Mouse (Mus musculus) cerebellum, postnatal 10 days (tissue): ENCODE data around the gene Hspa1l.
"Not testable (repeated sequence)": the region's sequence is repeated elsewhere in the genome, so short reads cannot be mapped to it uniquely, and the experiment has no call there.

ENCODE experiments used
- DNase-seq, 2 experiments: peaks; one replicate each; pipeline ENCODE4 v3.0.0; 2021; ENCODE audit warnings: mixed read lengths in 2 of 2

The Hspa1l gene

DNA sequence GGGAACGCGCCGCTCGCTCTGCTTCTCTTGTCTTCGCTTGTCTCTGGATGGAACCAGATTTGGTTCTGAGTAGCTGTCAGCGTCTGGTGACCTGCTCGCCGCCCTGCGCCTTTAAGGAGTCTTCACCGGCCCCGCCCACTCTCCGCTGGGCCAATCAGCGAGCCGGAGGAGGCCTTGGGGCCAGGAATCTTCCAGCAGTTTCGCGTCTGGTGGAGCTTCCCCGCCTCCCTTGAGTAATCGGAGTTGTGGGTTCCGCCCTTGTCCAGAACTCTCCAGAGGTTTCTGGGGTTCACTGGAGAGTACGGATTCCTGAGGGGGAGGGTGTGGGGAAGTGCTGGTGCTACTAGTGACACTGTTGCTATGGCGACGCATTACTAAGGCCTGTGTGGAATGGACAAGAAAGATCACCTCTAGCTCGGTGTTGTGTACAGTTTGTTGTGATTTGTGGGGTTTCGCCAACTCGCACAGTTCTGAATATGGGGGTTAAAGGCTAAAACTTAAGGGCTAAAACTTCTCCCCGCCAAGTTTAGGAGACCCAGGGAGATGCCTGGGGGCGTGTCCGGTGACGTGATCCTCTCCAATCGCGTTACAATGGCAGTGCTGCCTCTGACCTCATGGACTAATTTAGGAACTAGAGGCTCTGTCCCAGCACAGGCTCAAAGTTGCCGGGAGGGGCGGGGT, at the start of gene Hspa1l, which contains the start of gene Hspa1a:
Hspa1l (plus strand) TSS at position 635 of the 681 bp plus-strand sequence.
Hspa1a (minus strand) TSS at position 88 of the 681 bp plus-strand sequence.
- DNase-seq = peak; percentile 77 to 78

DNA sequence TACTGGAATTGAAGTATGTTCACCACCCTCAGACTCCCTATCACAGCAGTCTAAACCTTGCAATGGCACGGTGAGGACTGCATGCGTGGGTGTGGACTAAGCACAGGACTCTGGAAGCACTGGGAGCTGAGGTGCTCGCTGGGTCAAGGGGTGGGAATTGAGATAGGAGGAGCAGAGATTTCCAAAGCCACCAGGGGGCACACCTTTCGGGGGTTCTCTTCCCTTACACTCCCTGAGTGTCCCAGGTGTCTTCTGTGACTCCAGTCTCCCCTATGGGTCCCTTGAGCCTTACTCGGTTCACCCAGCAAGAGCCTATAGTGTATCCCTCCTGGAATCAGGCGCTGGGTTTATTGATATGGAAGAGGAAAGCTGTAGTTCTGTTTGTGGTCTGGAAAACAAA, 49.6 kb upstream of the Hspa1l start:
- no peak for DNase-seq

DNA sequence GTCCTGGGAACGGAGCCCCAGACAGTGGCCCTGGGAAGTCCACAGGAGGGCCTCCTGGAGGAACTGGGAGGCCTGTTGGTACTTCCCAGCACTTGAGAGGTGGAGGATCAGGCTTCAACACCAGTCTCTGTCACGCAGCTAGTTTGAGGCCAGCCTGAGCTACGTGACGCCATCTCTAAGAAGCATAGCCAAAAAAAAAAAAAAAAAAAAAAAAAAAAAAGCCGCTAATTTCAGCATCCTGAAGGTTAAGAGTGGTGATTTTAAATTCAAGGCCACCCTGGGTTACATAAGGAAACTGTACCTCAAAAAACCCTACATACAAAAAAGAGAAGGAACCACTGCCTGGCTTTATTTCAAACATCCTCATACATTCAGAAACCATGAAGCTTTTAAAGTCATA, 48.2 kb upstream of the Hspa1l start:
- no peak for DNase-seq

DNA sequence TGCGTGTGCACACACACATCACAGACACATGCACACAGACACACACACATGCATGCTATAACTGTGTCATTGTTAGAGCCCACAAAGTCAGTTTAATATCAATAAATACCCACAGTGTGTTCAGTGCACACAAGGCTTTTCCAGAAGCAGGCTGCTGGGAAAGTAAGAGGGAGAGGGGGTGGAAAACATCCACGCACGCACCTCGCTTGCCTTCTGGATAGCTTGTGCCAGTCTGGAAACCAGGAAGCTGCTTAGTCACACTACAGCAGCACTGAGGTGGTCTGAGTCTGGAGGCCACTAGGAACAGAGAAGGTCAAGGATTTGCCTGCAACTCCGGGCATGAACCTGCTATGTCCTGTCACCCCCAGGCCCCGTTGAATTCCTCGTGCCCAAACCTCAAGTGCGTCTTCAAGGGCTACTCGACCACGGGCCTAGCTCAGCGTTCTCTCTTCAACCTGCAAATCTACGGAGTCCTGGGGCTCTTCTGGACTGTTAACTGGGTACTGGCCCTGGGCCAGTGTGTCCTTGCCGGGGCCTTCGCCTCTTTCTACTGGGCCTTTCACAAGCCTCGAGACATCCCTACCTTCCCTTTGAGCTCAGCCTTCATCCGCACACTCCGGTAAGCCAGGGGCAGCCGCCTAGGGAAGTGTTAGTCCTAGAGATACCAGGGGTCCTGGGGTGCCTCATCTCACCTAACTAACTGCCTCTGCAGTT, 45.0 kb upstream of the Hspa1l start:
- DNase-seq = no peak

DNA sequence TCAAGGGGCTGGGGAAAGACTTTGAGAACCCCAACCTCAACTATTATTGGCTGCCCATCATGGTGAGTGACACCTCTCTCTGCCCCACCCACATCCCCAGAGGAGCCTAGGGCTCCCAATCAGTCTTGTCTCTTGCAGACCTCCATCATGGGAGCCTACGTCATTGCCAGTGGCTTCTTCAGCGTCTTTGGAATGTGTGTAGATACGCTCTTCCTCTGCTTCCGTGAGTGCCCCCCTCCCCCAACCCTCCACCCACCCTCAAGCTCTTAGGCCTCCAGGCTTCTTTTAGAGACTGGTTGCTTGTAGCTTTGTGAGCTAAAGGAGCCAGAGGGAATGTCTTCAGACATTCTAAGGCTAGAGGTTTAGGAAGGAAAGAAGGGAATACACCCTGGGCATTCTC, 43.7 kb upstream of the Hspa1l start:
- no peak for DNase-seq

DNA sequence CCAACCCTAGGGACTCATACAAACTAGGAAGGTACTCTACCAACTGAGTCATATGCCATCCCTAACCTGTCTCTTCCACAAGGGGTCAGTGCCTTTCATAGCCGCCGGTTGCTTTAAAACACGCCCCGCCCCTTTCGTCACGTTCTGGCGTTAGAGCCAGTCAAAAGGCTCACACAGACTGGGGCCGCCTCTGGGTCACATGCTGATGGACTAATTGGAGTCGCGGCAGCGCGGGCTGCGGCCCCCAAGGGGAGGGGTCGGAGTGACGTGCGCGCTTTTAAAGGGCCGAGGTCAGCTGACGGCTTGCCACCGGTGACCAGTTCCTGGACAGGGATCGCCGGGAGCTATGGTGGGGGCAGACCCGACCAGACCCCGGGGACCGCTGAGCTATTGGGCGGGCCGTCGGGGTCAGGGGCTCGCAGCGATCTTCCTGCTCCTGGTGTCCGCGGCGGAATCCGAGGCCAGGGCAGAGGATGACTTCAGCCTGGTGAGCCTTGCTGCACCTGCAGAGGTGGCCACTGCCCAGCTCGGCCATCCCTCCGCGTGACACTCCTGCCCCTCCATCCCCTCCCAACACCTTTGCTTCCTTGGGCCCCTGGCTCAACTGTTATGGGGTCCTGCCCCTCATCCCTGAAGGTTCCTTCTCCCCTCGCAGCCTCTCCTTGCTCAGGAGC, 41.3 kb upstream of the Hspa1l start, which contains the start of gene Neu1:
Neu1 (plus strand) TSS at position 193 of the 674 bp plus-strand sequence.
- peak; percentile 100 for DNase-seq

DNA sequence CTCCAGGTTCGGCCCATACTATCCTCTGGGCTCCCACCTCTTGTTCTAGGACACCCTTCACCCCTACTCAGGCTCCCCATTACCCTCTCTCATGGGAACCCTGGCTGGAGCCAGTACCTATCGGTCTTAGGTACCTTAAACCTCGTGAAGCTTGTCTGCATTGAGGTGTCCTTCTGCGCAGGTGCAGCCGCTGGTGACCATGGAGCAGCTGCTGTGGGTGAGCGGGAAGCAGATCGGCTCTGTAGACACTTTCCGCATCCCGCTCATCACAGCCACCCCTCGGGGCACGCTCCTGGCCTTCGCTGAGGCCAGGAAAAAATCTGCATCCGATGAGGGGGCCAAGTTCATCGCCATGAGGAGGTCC, 40.8 kb upstream of the Hspa1l start:
- DNase-seq = peak; percentile 60 to 62

DNA sequence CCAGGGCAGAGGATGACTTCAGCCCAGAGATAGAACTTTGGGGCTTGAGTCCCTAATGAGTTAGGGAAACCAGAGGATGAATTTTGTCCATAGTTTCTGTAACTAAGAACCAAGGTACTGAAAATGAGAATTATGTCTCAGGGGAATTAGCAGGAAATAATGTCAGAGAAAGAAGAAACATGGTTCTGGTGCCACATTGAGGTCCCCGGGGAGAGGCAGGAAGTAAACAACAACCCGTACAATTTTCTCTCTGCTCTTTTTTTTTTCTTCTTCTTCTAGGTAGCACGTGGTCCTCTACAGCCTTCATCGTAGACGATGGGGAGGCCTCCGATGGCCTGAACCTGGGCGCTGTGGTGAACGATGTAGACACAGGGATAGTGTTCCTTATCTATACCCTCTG, 40.2 kb upstream of the Hspa1l start:
- DNase-seq = no peak

DNA sequence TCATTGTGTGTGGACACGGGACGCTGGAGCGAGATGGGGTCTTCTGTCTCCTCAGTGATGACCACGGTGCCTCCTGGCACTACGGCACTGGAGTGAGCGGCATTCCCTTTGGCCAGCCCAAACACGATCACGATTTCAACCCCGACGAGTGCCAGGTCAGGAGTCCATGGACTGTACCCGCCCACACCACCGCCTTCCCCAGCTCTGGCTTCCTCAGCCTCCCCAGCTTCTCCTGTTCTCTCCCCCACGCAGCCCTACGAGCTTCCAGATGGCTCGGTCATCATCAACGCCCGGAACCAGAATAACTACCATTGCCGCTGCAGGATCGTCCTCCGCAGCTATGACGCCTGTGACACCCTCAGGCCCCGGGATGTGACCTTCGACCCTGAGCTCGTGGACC, 38.5 kb upstream of the Hspa1l start:
- DNase-seq = no peak

DNA sequence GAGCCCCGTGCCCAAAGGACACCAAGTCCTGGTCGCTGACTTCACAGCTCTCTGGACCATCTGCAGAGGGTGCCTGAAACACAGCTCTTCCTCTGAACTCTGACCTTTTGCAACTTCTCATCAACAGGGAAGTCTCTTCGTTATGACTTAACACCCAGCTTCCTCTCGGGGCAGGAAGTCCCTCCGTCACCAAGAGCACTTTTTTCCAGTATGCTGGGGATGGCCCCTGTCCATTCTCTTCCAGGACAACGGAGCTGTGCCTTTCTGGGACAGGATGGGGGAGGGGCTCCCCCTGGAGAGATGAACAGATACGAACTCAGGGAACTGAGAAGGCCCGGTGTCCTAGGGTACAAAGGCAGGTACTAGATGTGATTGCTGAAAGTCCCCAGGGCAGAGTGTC, 37.7 kb upstream of the Hspa1l start:
- DNase-seq = no peak

DNA sequence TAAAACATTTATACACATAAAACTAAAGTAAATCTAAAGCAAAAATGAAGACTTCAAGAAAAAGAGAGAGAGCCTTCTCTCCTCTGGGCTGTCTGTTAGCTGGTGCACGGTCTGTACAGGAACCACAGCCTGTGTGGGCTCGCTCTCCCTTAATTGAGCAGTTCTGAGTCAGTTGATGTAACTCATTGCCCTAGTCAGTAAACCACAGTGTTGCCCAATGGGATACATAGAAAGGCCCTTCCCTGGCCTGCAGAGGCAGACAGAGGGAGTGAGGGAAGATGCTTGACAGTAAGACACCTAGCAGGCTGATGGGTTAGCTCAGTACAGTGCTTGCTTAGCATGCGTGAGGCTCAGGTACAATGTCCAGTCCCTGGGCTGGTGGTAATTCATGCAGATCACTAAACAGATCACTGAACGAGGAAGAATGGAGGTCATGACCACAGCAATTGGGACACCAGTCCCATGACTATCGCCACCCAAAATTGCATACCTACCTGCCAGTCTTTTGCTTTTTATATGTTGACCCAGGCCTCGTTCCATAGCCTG, 34.5 kb upstream of the Hspa1l start:
- DNase-seq = no peak

DNA sequence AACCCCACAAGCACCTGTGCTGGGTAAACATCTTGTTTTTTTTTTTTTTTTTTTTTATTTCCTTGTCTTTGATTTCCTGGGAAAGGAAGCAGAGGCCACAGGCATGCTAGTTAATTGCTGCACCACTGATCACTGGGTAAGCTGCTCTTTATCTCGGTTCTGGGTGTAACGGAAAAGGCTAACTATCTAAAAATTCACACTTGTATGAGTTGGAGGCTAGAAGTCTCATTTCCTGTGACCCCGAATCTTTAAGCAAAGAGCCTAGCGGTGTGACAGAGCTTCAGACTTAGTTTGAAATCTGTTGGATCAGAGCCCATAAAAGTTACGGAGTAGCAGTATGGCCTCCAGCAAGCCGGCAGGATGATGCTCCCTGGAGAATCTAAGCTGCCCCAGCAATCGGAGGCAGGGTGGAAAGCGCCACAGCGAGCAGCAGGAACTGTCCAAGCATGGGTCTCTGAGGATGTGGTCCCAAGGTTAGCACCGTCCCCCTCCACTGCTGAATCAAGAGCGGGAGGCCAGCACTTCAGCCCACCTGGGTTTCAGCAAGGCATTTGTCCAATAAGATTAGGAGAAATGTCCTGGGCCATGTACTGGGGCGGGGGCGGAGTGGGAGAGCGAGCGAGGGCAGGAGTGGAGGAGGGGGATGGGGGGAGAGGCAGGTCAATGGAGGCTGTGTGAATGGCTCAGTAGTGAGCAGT, 31.0 kb upstream of the Hspa1l start:
- DNase-seq = no peak

DNA sequence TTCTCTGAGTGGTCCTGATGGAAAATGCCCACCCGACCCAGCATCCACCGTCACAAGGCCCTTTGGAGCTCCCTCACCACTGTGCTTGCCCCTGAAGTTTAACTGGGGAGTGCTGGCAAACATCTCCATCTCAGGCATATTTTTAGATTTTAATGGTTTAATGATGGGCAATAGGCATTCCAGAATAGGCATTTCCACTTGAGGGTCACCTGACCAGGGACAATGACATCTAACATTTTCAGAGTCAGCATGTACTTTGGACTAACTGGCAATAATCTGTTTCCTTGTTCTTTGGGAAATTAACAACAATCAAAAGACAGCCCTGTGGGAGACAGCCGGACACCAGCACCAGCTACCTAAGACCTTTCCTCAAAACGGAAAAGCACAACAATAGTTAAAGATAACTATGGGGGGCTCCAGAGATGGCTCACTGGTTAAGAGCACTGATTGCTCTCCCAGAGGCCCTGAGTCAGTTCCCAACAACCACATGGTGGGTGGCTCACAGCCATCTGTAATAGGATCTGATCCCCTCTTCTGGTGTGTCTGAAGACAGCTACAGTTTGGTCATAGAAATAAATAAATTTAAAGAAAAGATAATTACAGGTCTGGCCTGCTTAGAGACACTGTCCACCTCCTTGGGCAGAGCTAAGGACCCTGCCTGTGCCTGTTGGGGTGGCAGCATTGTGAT, 29.2 kb upstream of the Hspa1l start:
- no peak for DNase-seq

DNA sequence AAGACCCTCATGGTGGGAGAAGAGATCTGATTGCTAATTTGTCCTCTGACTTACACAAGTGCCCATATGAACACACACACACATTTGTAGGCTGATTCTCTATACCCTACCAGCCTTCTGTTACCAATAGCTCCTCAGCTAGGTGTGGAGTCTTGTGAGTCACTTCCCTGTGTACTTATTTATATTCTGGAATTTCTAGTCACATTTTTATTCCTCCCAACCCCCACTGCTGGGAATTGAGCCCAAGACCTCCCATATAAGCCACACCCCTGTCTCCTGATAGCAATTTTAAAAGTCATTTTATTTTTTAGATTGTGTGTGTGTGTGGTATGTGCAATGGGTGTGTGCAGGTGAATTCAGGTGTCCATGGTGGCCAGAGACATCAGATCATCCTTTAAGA, 28.1 kb upstream of the Hspa1l start:
- DNase-seq = no peak

DNA sequence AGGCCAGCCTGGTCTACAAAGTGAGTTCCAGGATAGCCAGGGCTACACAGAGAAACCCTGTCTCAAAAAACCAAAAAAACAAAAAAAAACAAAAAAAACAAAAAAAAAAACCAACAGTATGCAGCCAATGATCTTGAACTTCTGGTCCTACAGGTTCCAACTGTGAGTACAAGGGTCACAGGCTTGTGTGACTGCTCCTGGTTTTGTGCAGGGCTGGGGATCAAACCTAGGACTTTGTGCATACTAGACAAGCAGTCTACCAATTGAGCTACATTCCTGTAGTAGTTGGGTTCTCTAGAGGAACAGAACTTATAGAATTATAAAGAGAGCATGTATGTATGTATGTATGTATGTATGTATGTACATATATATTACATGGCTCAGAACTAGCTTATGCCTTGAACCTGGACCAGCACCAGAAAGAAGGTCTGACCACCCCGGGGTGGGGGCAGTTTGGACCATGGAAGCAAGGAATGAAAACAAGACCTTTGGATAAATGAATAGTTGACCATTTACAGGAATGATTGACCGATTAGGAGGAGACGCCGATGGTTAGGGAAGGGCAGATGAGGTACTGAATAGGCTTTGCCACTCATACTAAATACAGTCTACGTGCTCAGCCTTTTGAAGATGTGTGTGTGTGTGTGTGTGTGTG, 25.9 kb upstream of the Hspa1l start:
- DNase-seq = no peak

DNA sequence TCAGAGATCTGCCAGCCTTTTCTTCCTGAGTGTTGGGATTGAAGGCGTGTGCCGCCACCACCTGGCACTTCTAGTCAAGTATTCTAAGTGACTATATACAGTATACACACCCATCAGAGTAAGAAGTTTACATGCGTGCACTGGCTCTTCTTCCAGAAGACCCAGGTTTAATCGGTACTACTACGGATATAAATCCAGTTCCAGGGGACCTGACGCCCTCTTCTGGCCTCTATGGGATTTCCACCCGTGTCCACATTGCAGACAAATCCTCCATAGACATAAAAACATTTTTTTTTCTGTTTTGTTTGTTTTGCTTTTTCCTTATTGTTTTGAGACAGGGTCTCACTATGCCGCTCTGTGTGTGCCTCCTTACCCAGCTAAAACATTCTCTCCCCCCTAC, 24.9 kb upstream of the Hspa1l start:
- peak; percentile 41 to 47 for DNase-seq

DNA sequence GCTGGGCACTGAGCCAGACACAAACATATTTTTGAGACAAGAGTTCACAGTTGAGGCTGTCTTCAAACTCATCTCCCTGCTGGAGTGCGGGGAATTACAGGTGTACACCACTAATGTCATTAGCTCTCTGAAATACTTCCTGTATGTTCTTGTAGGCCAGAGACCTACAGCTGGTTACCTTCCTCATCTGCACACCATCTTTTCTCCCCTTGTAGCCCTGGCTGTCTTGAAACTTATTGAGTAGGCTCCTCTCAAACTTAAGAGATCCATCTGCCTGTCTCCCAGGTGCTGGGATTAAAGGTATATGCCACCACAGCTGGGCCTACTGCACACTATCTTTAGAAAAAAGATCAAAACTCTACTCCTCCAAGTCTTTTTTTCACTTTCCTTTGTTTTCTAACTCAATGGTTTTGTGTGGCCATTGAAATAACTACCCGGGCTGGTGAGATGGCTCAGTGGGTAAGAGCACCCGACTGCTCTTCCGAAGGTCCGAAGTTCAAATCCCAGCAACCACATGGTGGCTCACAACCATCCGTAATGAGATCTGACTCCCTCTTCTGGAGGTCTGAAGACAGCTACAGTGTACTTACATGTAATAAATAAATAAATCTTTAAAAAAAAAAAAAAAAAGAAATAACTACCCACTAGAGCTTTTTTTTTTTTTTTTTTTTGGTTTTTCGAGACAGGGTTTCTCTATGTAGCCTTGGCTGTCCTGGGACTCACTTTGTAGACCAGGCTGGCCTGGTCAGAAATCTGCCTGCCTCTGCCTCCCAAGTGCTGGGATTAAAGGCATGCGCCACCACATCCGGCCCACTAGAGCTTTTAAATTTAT, 23.6 kb upstream of the Hspa1l start:
- DNase-seq = not testable (repeated sequence)

DNA sequence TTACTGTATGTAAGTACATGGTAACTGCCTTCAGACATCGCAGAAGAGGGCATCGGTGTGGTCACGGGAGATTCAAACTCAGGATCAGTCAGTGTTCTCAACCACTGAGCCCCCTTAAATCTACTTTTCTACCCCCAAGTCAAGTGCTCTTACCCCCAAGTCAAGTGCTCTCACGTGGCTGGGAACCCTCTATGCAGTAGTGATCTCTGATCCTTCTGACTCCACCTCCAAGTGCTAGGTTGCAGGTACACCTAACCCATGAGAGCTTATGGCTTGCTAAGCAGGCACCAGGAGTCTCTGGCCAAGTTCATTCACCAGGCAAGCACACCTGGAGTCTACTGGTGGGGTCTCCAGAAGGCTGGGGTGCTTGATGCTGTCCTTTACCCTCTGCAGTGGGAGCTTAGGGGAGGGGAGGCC, 22.9 kb upstream of the Hspa1l start:
- DNase-seq = no peak

DNA sequence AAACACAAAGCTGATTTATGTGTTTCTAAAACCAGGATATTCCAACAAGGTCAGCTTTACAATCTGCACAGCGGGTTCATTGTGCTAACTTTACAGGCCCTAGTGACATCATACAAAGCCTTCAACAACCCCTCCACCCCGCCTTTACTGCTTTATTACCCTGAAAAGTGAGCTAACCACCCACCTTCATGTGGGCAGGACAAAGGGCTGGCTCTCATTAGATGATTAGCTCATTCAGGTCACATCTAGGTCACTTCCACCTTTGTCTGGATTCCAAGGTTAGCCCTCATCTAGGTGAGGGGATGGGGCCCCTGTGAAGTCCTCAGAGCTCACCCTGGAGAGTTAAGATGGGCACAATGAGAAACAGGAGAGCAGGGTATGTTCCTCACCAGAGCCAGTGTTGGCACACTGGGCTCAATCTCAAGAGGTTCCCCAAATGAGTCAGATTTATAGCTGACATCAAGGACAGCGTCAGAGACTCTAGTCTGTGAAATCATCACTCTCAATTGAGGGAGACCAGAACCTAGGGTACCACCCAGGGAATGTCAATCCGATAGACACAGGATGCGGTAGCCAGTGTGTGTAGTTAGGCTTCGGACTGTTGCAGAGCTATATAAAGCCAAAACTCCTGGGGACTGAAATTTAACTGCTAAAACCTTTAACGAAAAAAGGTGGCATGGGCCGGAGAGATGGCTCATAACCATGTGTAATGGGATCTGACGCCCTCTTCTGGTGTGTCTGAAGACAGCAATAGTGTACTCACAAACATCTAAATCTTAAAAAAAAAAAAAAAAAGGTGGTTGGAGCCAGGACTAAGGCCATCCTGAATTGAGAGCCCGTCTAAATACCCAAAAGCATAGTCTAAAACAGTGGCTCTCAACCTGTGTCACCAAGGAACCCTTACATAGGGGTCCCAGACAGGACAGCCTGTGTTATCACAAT, 21.7 kb upstream of the Hspa1l start:
- no peak for DNase-seq
